Mouse (Mus musculus): ENCODE measurements around the gene Epop. TPM values are rescaled to one million over a fixed set of nuclear protein-coding genes. Genes with fewer than 3 reads are reported as not detected.
A peak's percentile ranks its signal among the peaks of the same experiment; 100 is the strongest.
"Not testable (repeated sequence)": the region's sequence is repeated elsewhere in the genome, so short reads cannot be mapped to it uniquely, and the experiment has no call there.

The Epop gene
- total and polyA plus RNA-seq, 3 experiments: 2.0 to 16.2 (median 6.8) TPM

GRCm38 (mm10) chr11:97660734-97661647 lies 31.5 kb upstream of the Epop start:
- DNase-seq: peak; percentile 29

DNA sequence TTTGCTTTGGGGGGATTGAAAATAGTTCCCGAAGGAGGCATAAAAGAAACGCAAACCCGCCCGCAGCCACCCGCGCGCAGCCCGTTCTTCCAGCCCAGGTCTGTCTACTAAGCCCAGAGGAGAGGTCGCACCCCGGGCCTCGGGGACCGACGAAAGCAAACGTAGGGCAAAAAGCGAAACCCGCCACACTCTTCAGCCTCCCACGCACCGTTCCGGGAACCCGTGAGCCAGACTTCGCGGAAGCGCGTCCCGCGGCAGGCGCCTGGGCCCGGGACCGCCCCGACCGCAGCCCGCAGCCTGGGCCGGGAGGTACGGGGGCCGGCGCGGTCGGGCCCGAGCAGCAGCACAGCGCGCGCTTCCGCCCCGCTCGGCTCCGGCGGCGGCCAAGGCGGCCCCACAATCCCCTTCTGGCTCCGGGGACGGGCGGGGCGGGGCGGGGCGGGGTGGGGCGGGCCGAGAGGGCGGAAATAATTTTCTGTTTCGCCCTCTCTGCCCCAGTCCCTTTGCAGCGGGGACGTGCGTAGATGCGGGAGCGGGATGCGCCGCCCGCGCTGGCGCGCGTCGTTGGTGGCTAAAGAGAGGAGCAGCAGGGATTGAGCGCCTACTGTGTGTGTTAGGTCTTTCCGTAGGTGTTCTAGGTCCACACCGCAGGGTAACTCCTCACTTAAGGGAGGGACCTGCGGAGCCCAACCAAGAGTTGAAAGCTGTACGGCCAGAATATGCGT lies 30.6 kb upstream of the Epop start:
- DNase-seq: peak; percentile 90

DNA sequence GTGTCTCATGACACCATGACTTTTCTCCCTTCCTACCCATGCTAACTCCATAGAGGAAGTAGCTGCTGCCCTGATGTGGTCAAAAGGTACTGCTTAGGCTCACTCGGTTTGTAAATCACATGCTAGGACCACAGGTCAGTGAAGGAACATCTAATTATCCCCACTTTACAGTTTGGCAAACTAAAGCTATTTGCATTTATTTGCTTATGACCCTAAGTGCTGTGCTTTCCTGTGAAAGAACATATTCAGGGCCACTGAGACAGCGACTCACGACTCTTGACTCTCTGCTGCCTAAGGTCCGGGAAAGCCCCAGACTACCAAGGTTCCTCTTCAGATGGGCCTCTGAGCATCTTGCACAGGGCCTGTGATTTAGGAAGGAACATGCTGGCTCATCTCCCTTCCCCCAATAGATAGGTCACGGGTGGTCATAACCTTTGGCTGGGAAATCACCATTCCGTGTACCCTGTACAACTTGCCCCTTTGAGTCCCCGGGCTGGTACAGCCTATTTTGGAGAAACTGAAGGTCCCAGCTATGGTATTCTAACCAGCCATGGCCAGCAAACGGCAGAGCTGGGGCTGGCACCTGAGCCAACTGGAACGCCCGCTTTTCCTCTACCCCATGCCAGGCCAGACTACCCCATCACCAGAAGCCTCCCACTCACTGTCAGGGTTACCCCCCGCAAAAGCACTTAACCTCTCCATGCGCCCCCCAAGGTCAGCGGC lies 29.9 kb upstream of the Epop start:
- DNase-seq: no peak

- DNase-seq: peak; percentile 35
These were observed 29.3 kb upstream of the Epop start for GRCm38 (mm10) chr11:97658751-97659266.

DNA sequence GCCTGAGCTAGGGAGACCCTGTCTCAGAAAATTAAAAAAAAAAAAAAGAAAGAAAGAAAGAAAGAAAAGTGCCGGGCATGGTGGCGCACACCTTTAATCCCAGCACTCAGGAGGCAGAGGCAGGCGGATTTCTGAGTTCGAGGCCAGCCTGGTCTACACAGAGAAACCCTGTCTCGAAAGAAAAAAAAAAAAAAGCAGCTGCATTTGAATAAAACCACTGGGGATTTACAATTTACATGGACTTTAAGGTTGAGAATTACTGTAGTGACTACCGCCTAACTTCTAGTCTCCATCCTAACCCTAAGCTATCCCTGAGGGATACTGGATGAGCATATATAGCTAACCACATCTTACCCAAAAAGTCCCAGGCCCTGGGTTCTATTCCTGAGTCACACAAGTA lies 28.5 kb upstream of the Epop start:
- not testable (repeated sequence) for DNase-seq

- DNase-seq: peak; percentile 76
These were observed 27.9 kb upstream of the Epop start for GRCm38 (mm10) chr11:97657184-97657945.

DNA sequence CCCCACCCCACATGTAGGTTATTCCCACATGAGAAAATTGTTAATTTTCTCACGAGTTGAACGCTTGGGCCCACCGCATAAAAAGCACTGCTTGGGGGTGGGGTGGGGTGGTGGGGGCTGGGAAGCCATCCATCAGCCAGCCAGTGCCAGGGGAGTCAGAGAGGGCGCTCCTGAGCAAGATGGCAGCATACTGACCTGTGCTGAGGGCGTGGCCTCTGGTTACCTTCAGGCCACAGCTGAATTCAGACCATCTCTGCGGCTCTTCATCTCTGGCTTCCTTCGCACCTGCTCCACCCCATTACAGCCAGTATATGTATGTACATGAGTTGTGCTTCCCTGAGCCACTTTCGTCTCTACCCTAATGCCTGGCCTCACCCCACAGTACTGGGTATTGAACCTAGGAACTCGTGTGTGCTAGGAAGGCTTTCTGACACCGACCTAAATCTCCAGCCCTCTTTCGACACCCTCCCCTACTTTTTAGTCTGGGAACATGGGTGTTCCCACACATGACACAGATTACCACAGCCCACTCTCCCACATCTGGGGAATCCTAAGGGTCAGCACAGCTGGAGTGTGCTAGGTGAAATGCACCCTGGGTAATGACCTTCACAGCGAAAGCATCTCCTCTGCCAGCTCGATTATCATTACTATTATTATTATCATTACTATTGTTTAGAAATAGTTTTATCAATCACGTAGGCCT lies 26.9 kb upstream of the Epop start:
- no peak for DNase-seq

DNA sequence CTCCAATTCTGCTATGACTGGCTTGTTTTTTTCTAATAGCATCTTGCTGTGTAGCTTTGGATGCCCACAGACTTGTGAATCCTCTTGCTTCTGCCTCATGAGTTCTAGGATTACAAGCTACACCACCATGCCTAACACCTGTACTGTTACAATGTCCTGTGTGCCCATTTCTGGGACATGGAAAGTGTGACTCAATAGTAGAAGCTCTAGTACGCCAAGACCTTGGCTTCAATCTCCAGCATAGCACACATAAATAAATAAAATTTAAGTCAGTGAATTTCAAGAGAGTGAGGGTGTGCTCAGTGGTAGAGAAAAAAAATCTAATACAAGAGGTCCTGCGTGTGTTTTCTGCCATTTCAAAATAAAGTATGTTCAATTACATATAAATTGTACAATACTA lies 24.7 kb upstream of the Epop start:
- DNase-seq: no peak

GRCm38 (mm10) chr11:97653376-97653775 lies 23.9 kb upstream of the Epop start:
- DNase-seq: not testable (repeated sequence)

DNA sequence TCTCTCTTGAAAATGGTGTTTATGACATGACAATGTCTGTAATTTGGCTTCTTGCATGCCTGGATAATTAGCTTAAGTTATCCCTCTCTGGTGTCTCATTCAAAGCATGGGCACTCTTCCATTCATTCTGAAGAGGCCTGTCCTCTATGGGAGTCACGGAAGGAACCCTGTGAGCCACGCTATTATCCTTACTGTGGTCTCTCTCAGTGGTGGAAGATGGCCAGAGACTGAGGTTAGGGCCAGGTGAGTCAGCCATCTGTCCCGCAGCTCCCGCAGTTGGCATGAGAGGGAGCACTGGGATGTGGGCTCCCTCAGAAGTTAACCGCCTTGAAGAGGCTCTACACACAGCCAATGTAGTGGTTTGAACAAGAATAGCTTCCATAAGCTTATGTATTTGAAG lies 20.8 kb upstream of the Epop start:
- DNase-seq: no peak

DNA sequence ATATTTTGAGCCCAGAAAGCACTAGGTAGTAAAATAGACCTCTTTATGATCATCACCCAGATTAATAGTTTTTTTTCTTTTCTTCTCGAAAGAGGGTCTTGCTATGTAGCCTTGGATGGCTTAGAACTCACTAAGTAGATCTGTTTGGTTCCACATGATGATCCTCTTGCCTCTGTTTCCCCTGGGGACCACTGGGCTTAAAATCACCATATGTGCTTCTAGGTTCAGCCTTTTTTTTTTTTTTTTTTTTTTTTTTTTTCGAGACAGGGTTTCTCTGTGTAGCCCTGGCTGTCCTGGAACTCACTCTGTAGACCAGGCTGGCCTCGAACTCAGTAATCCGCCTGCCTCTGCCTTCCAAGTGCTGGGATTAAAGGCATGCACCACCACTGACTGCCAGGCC lies 19.0 kb upstream of the Epop start:
- DNase-seq: not testable (repeated sequence)

DNA sequence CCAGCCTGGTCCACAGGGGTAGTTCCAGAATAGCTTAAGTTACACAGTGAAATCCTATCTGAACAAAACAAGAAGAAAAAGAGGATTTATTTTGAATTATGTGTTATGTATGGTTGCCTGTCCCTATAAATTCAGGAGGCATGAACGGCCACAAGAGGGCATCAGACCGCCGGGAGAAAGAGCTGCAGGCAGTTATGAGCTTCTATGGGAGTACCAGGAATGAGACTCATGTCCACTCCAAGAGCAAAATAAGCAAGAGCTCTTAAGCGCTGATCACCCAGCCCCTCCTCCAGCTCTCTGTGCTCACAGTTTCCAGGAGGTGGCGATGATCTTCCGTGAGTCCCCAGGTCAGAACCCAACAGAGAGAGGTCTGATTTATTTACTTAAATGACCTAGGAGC lies 15.3 kb upstream of the Epop start:
- DNase-seq: peak; percentile 80

- DNase-seq: no peak
These were observed 14.0 kb upstream of the Epop start for GRCm38 (mm10) chr11:97643380-97644055.

DNA sequence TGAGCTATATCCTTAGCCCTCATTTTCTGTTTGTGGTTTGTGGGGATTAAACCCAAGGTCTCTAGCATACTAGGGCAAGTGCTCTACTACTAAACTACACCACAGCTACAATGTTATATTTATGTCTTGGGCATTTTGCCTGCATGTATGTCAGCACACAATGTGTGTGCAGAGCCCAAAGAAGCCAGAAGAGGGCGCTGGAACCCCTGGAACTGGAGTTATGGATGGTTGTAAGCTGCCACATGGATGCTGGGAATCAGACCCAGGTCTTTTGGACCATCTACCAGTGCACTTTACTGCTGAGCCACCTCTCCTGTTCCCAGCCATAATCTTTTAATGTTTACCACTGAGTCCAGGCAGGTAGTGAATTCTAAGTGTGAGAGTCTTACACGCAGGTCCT lies 13.2 kb upstream of the Epop start:
- no peak for DNase-seq

DNA sequence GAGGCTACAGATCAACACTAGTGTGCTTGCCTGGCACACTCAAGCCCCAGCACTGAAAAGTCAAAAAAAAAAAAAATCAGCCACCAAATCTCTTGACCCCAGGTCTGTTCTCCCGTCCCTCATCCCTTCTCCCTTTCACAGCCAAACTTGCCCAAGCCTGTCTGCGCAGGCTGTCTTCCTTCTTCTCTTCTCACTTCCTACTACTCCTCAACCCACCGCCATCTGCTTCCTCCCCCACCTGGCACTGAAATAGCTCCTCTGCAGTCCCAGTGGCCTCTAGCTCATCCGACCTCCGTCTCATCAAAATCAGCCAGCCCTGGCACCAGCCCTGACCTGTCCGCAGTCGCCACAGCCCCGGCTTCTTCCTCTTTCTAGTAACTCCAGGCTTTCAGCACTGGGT lies 12.2 kb upstream of the Epop start:
- DNase-seq: no peak

DNA sequence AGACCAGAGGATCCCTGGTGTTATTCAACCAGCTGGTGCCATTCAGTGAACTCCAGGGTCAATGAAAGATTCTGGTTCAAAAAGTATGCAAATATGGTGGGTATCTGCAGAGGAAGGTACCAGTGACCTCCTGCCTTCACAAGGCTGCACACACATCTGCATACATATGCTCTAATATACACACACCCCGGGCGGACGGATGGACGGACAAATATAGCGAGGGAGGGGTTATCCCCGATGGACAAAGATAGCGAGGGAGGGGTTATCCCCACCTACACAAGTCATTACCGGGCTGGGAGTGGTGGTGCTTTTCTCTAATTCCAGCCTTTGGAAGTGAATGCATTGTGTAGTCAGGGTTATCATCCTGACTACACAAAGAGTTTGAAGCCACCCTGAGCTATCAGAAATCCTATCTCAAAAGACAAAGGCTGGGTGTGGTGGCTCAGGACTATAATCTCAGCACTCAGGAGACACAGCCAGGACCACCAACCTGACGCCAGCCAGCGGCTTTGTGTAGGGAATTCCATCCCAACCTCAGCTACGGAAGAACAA lies 6.0 kb upstream of the Epop start:
- no peak for DNase-seq

DNA sequence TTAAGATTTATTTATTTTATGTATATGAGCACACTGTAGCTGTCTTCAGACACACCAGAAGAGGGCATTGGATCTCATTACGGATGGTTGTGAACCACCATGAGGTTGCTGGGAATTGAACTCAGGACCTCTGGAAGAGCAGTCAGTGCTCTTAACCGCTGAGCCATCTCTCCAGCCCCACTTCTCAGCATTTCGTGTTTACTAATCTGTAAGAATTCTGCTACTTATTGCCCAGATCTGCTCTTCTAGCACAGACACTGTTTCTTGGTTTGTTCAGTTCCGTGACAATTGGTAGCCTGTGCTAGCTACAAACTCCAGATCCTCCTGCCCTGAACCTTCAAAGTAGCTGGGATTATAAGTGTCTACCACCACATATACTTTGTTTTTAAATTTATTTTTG lies 2.9 kb upstream of the Epop start:
- not testable (repeated sequence) for DNase-seq

DNA sequence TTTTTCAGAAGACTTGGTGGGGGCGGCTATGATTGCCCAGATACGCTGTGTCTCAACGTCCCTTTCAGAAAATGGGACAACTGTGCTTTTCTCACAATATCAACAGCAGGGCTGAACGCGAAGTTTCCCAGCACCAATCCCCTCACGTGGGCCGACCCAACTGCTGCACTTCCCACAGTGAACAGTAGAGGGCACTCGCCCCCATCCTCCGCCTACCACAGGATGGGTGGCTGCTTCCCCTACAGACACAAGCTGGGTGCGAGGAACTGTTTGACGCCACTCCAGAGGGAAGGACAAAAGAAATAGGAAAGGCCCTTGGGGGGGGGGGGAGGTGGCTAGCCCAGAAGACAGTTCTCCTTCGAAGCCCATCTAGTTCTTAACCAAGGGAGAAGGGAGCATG lies 2.4 kb upstream of the Epop start:
- peak; percentile 79 for DNase-seq

DNA sequence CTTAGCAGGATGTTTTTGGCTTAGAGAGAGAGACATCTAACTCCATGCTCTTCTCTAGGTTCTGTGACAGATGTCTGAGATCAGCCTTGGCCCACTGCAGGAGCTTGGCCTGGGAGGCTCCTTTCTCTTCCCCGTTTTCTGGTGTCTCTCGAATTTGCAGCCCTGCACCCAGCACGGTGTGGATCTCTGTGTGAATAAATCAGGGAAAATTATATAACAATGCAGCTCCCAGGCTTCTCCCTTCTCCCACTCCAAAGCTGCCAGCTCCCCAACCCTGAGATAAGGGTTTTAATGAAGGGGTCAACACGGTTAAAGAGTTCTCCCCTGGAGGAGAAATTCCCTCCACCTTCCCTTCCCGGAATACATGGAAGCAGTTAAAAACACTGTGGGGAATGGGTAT lies 2.0 kb upstream of the Epop start:
- DNase-seq: no peak

DNA sequence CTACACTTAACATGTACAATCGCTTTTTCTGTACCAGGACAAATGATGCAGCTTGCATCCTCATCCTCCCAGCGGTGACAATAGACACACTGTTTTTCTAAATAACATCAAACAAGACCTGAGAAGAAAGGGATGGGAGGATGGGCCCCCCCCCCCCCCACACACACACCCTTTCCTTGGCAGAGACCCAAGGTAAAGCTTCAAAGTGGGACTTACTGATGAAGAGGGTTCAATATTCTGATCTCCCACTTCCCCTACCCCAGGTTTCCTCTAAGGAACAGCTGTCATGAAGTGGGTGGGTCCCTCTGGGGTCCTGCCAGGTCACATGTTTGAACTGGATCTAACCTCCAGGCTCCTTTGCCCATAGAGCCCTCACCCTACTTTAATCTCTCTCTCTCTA lies 1.5 kb upstream of the Epop start:
- no peak for DNase-seq

Data from adrenal gland, adult 2 months (tissue).